Mouse (Mus musculus) urinary bladder, adult 2 months (tissue): ENCODE results near the gene Tpsg1. TPM values are rescaled to one million over a fixed set of nuclear protein-coding genes. Genes with fewer than 3 reads are reported as not detected.

Source experiments
- DNase-seq: peaks from one replicate; pipeline ENCODE4 v3.0.0; 2022; ENCODE audit warnings: low spot score
- polyA plus RNA-seq: library from polyadenylated mRNA; depleted of rRNA; stranded (reverse); fragments of >200 nt; gene quantifications from 2 replicates; pipeline ENCODE4 v1.2.3, GENCODE M21; 2012; rRNA removed

Gene Tpsg1
- polyA plus RNA-seq = 0.22 and 0.40 TPM in 2 replicates

DNA sequence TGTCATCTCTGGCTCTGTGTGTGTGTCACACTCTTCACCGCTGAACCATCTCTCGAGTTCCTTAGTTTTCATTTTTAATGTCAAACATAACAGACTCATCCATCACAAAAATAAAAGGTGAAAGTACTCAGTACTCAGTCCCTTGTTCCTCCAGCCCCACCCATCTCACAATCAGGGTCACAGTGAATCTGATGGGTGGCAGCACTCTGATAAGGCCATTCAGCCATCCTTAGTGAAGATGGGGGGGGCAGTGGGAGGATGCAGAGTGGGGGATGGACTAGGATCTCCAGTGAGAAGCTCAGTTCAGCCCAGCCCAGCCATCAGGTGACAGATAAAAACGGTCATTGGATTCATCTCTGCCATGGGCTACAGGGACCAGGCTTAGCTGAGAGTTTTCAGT is at the start of gene Tpsg1:
Tpsg1 (plus strand) TSS at position 301 of the 400 bp plus-strand sequence.
- no peak for DNase-seq

- DNase-seq = no peak
Measured at GRCm38 (mm10) chr17:25320819-25321218, 48.3 kb upstream of the Tpsg1 start.

GRCm38 (mm10) chr17:25322930-25323329 is 46.1 kb upstream of the Tpsg1 start:
- DNase-seq = no peak

- no peak for DNase-seq
Measured at GRCm38 (mm10) chr17:25332321-25332720, 36.8 kb upstream of the Tpsg1 start.

DNA sequence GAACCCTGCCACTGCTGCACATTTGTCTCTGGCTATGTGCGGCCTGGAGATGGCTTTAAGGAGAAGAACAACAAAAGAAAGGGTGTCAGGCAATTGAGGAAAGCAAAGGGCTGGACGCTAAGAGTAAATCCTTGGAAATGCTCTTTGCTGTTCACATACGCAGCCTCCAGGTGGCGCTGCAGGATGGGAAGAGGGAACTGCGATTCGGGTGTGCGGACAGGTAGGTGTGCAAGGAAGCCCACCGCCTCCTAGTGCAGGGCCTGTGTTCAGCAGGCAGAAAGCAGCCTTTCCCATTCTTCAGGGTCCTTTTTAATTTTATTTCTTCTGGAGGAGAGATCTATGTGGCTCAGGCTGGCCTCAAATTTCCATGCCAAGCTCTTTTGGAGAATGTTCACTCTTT is 35.1 kb upstream of the Tpsg1 start:
- peak; percentile 47 for DNase-seq

GRCm38 (mm10) chr17:25338218-25338617 is 30.9 kb upstream of the Tpsg1 start:
- DNase-seq = no peak

DNA sequence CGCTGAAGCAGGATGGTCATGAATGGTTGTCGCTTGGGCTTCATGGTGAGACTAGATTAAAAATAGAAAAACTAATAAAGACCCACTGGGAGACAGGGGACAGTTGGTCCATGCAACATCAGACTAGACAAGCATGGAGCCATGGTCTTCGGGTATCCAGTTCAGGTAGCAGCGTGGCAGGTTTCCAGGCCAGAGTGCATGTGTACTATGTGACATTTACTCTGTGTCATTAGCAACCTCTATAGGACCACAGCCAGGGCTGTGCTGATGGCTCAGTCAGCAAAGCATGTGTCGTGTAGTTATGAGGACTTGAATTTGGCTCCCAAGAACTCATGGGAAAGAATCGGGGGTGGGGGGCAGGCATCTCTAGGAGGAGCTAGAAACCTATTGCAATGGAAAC is 29.1 kb upstream of the Tpsg1 start:
- no peak for DNase-seq

- DNase-seq = no peak
Measured at GRCm38 (mm10) chr17:25341490-25341889, 27.6 kb upstream of the Tpsg1 start.

GRCm38 (mm10) chr17:25345462-25345861 is 23.6 kb upstream of the Tpsg1 start, which contains the start of gene Tpsab1:
TSS of gene Tpsab1 (minus strand) at chr17:25345562.
- no peak for DNase-seq

DNA sequence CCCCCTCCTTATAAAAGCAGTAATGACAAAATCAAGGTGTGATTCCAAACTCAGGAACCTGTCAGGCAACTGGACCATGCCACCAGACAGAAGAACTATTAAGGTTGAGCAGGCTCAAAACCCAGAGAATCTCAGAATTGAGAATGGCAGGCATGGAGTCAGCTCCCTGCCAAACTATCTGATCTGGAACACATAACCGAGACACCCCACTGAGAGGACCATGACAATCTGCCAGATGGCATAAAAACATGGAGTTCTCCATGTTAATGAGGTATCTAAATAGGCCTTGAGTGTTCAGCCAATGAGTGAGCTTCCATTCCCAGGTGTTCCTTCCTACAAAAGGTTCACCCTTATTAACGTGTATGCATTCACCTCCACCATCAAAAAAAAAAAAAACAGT is 7.8 kb upstream of the Tpsg1 start:
- DNase-seq = no peak

DNA sequence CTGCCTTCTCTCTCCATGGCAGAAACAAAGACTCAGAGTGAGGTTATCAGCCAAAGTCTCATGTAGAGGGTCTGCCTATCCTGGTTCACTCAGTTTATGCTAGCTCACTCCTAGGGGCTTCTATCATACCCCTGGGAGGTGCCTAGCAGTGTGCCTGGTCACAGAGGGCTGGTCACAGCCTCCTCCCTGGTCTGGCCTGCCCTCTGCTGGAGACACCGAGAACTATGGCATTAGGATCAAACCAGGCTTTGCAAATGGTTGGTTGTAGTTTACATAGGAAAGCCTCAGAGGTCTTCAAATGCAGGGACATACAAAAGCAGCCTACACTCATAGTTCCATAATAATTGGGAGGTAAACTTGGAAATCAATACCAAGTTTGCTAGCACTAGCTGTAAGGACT is 5.3 kb upstream of the Tpsg1 start:
- no peak for DNase-seq

DNA sequence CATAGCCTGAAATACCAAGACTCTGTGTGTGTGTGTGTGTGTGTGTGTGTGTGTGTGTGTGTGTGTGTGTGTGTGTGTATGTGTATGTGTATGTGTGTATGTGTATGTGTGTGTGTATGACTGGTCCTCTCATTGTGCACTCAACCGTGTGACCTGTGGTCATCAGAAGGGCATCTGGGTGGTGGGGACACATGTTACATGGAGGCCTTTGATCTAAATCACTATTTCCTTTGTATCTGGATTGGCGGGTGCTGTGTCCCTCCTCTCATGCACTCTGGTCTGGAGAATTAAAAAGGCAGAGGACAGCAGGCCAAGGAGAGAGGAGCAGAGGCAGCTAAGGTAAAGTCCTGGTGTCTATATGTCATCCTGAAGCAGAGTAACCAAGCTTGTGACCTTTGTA is 3.1 kb upstream of the Tpsg1 start, which contains the start of gene Tpsb2:
Tpsb2 (plus strand) TSS at position 301 of the 400 bp plus-strand sequence.
- DNase-seq = no peak

DNA sequence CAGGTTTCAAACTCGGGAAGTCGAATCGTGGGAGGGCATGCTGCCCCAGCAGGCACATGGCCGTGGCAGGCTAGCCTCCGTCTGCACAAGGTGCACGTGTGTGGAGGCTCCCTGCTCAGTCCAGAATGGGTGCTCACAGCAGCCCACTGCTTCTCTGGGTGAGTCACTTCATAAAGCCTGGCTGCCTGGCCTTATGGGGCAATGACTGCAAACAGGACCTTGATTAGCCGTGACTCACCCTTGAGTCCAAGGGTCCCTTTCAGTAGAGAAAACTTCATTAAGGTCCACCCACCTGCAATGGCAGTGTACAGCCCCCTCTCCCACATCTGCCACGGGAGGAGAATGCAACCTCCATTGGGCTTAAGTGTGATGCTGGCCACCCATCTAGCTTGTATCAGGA is 3.4 kb downstream of the Tpsg1 start:
- DNase-seq = no peak

DNA sequence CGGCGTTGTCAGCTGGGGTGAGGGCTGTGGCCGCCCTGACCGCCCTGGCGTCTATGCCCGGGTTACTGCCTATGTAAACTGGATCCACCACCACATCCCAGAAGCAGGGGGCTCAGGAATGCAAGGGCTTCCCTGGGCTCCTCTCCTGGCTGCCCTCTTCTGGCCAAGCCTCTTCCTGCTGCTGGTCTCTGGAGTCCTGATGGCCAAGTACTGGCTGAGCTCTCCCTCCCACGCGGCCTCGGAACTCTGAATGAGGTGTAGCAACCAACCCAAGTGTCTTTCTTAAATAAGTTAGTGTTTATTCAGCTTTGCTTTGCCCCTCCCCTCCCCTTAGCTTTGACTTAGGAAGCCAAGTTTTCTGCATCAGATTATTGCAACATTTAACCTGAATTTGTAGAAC is 4.9 kb downstream of the Tpsg1 start:
- no peak for DNase-seq

- DNase-seq = no peak
Measured at GRCm38 (mm10) chr17:25394526-25394925, 25.5 kb downstream of the Tpsg1 start.

- DNase-seq = peak; percentile 80
Measured at GRCm38 (mm10) chr17:25397804-25398519, 28.9 kb downstream of the Tpsg1 start.

GRCm38 (mm10) chr17:25398520-25398838 is 29.4 kb downstream of the Tpsg1 start:
- no peak for DNase-seq

GRCm38 (mm10) chr17:25400443-25400842 is 31.4 kb downstream of the Tpsg1 start:
- DNase-seq = no peak

DNA sequence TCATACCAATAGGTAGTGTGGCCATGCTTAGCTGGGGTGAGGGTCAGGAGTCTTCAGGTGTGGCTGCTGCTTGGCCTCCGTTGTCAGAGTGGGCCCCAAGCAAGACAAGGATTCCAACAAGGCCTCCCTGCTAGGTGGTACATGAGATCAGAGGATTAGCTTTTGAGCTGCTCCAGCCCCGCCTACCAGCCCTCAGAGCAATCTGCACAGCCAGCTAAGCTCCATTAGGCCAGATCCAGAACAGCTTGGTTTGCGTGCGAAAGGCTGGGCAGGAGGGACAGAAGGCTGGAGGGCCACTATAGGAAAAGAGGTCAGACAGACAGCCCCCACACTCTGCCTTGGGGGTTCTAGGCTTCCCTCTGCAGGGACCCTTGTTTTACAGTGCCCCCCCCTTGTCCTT is 32.4 kb downstream of the Tpsg1 start:
- DNase-seq = no peak

- DNase-seq = no peak
Measured at GRCm38 (mm10) chr17:25402224-25402623, 33.2 kb downstream of the Tpsg1 start.

DNA sequence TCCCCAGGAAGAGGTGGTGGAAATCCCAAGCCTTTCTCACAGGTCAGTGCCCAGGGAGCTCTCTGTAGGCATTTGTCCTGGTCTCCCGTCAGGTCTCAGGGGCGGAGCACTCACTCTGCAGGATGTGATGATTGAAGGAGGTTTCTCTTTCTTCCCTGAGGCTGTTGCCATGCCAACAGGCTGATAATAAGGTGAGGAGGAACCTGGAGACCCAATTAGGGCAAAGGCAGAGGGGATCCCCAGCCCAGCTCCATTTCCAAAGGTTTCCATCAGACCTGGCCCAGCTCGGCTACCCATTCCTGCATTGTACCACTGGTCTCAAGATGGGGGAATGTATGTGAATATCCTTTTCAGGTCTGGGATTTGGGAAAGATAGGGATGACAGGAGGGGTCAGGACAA is 35.1 kb downstream of the Tpsg1 start:
- no peak for DNase-seq

DNA sequence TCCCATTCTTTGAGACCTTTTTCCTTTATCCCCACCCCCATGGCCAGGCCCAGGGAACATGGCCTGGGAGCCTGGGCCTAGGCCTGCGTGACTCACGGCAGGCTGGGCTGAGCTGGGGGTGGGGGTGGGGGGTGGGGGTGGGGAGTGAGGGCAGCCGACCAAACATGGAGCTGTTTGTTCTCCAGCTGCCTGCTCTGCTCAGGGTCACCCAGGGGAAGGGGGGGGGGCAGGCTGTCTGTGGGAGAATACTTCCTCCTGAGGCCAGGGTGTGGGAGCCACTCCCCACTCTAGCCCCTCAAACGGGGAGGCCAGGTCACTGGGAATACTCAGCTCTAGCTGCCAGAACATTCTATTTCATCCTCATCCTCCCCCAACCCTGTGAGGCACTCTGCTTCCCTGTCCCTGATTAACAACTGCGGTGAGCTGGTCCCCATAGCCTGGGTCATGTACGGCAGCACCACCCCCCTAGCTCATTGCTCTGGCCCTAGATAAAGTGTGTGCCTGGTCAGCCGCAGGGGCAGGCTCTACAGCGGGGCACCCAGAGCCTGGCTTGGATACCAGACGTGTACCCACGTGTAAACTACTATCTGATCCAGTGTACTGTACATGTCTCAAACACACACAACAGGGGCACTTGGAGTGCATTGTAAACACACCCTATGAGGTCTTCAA is 36.3 kb downstream of the Tpsg1 start:
- no peak for DNase-seq

DNA sequence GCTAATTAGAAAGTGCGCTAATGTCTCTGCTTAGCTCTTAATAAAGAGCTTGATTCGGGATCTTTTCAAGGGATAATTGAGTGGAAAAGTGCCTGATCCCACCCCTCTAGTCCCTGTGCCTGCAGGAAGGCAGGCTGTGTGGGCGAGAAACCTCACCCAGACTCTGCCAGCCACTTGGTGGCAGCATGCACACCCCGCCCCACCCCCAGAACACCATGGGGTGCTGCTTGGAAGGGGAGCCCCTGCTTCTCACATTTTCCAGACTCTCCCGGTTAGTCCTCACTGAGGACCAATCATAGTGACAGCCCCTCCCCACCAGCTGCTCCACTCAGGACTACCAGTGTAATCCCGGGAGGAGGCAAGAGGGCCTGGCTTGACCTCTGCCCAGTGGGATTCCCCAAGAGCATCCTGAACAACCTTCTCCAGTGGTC is 37.0 kb downstream of the Tpsg1 start:
- no peak for DNase-seq
